In the genomic region with DNA sequence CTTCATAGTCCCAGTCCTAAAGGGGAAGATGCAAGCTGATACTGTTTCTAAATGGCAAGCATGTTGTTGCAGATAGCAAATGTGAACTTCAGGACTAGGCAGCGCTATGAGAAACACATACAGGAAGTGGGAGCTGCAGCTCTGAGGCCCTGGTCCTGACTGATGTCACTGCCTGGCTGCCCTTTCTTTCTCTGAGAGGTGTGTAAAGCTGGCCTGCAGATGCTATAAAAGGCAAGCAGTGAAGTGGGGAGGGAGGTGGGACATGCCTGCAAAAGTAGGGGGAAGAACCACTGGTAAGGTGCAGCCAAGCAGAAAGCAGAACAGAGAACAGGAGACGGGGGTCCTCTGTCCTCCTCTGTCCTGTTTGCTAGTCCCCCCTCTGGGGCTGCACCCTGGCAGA, we compare ENCODE assay signal across 15 mouse cellular contexts.
DNase-seq lines count a peak whose midpoint lies in the region; ATAC-seq and TF ChIP-seq lines count a peak whose summit lies in the region.
"Had no signal": no experiment of that assay in that cellular context is flagged by ENCODE, and none has a peak within 500 bp of the region (broad histone marks: within the 10 kb centered on the region; RNA-seq: fewer than 3 reads in every experiment).

No protein-coding gene starts in this region.

- no peak overlapping the region for H3K9ac ChIP-seq in forebrain, embryonic 16.5 days (replicated peaks; ENCODE audit: low read depth, low read length)
- no peak overlapping the region for H3K9ac ChIP-seq in hindbrain, postnatal 0 days (replicated peaks; ENCODE audit: low read length)

- no peak overlapping the region for H3K4me3 ChIP-seq in heart, embryonic 10.5 days
- H3K4me3 ChIP-seq in forebrain, embryonic 16.5 days (replicated peaks; ENCODE audit: low read length) = no peak overlapping the region
- H3K4me3 ChIP-seq in hindbrain, postnatal 0 days (ENCODE audit: low read length) = no peak overlapping the region
- H3K4me3 ChIP-seq: heart, adult 2 months; myocyte had no signal

- TF ChIP-seq CTCF in hindbrain, postnatal 0 days (IDR thresholded peaks at IDR 0.05; ENCODE audit: low read depth) = no peak

- WGBS in heart, embryonic 10.5 days = 42% methylated on average over 2 of the region's 2 CpGs
- 60% methylated on average over 2 of the region's 2 CpGs for WGBS in forebrain, embryonic 16.5 days
- 71% methylated on average over 2 of the region's 2 CpGs for WGBS in hindbrain, postnatal 0 days

- DNase-seq in heart, embryonic 10.5 days (ENCODE audit: low spot score) = no peak
- DNase-seq in heart, postnatal 25 days (ENCODE audit: low spot score) = no peak
- DNase-seq in T-cell, adult 2 months (ENCODE audit: low spot score) = peak; percentile 19
- DNase-seq in heart, postnatal 4 days = peak; percentile 6
- DNase-seq in thymus, postnatal 10 days (ENCODE audit: low spot score in 2 of 2) = peak; percentile 27 to 38
- no peak for DNase-seq in neural tube, embryonic 10.5 days (ENCODE audit: extremely low spot score, low spot score)
- DNase-seq in hindbrain, postnatal 0 days (ENCODE audit: low spot score) = no peak
- DNase-seq: B cell, adult 2 months; liver had no signal

- H3K4me1 ChIP-seq in heart, embryonic 10.5 days = peaks cover 8% of the 10 kb centered on the region; the same call in 1 of the 2 replicates
- no peaks in the 10 kb centered on the region for H3K4me1 ChIP-seq in forebrain, embryonic 16.5 days (replicated peaks; ENCODE audit: control insufficient read depth, insufficient read depth, low read length)
- no peaks in the 10 kb centered on the region for H3K4me1 ChIP-seq in hindbrain, postnatal 0 days (ENCODE audit: insufficient read depth, low read length)

- intact Hi-C loops in heart, postnatal 25 days (cut with DNase I) = no loop called here

- H3K27ac ChIP-seq in heart, embryonic 10.5 days = peak overlapping the region; percentile 73; the same call in 1 of the 2 replicates
- no peak overlapping the region for H3K27ac ChIP-seq in forebrain, embryonic 16.5 days (ENCODE audit: low read length)
- no peak overlapping the region for H3K27ac ChIP-seq in hindbrain, postnatal 0 days
- H3K27ac ChIP-seq: heart, adult 2 months had no signal

- no peak overlapping the region for H3K4me2 ChIP-seq in forebrain, embryonic 16.5 days (ENCODE audit: low read length)
- H3K4me2 ChIP-seq in hindbrain, postnatal 0 days (ENCODE audit: low read depth, low read length) = no peak overlapping the region
- H3K4me2 ChIP-seq: midbrain, embryonic 11.5 days had no signal

- H3K9me3 ChIP-seq in heart, embryonic 10.5 days = no peaks in the 10 kb centered on the region
- peaks cover 4% of the 10 kb centered on the region; the same call in 1 of the 2 replicates for H3K9me3 ChIP-seq in forebrain, embryonic 16.5 days (ENCODE audit: control insufficient read depth, low read length)
- H3K9me3 ChIP-seq in hindbrain, postnatal 0 days (ENCODE audit: low read length) = no peaks in the 10 kb centered on the region

- no peaks in the 10 kb centered on the region for H3K27me3 ChIP-seq in heart, embryonic 10.5 days (ENCODE audit: insufficient read depth, poor library complexity, severe bottlenecking)
- no peaks in the 10 kb centered on the region for H3K27me3 ChIP-seq in forebrain, embryonic 16.5 days (replicated peaks; ENCODE audit: control insufficient read depth, insufficient read depth, low read length)
- no peaks in the 10 kb centered on the region for H3K27me3 ChIP-seq in hindbrain, postnatal 0 days (ENCODE audit: insufficient read depth, low read length)

- no peak for ATAC-seq in forebrain, embryonic 16.5 days
- no peak for ATAC-seq in hindbrain, postnatal 0 days
- ATAC-seq: forebrain, embryonic 14.5 days had no signal

- H3K36me3 ChIP-seq in heart, embryonic 10.5 days = no peaks in the 10 kb centered on the region
- H3K36me3 ChIP-seq in forebrain, embryonic 16.5 days (ENCODE audit: control insufficient read depth, insufficient read depth) = no peaks in the 10 kb centered on the region
- no peaks in the 10 kb centered on the region for H3K36me3 ChIP-seq in hindbrain, postnatal 0 days (ENCODE audit: insufficient read depth, low read length)
- H3K36me3 ChIP-seq: G1E had no signal

Comparison
In these comparisons a context has a peak if more than half of its experiments do, and no peak if none do; other contexts are left out.
1. DNase-seq: peak in T-cell, adult 2 months (single experiment), heart, postnatal 4 days (single experiment) and thymus, postnatal 10 days (2 of 2); none in heart, embryonic 10.5 days (single experiment), heart, postnatal 25 days (single experiment), neural tube, embryonic 10.5 days (single experiment) and hindbrain, postnatal 0 days (single experiment).